Mouse (Mus musculus) brown adipose tissue, adult 24 weeks (tissue): Measurements from ENCODE around the gene Ahnak2. TPM values are rescaled to one million over a fixed set of nuclear protein-coding genes. Genes with fewer than 3 reads are reported as not detected.

Experiments
- H3K27ac ChIP-seq: fragments of 200-500 bp; replicated peaks from 2 replicates; pipeline ENCODE4 v1.5.1; 2012; ENCODE audit warnings: low read depth, mild to moderate bottlenecking, low read length
- H3K4me1 ChIP-seq: fragments of 200-500 bp; 2 replicates; pipeline ENCODE4 v1.6.1; 2012; ENCODE audit warnings: low read length, mixed read lengths; ENCODE audit not compliant: control insufficient read depth, insufficient read depth, insufficient read length
- H3K4me3 ChIP-seq: fragments of 200-500 bp; 2 replicates; pipeline ENCODE4 v1.5.1; 2012; ENCODE audit warnings: low read depth, mild to moderate bottlenecking, low read length, moderate library complexity; ENCODE audit not compliant: insufficient read depth
- polyA plus RNA-seq: library from polyadenylated mRNA; stranded (reverse); fragments of >200 nt; gene quantifications from 2 replicates; pipeline ENCODE4 v1.2.4, GENCODE M21; 2012; ENCODE audit not compliant: missing spikeins, insufficient read depth, insufficient read length

Ahnak2 gene
- polyA plus RNA-seq, 1 experiment: 2.9 TPM

DNA sequence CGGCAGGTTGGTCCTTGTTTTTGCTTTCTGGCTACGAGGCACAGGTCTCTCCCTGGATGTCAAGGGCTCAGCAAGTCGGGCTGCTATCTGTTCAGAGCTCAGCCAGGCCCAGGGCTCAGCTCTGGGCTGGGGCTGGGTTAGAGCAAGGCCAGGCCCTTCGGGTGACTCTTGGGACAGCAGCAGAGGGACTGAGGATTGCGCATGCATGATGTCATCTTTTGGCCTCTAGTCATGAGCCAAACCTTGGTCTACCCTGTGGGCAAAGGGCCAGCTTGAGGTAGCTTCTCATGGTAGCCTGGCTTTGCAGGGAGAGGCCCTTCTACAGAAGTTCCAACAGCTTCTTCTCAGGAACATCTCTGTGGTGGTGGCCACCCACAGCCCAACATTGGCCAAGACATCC is 38.3 kb downstream of the Ahnak2 start:
- no peaks in the 10 kb centered on the region for H3K4me1 ChIP-seq
- no peak overlapping the region for H3K27ac ChIP-seq
- H3K4me3 ChIP-seq: no peak overlapping the region

DNA sequence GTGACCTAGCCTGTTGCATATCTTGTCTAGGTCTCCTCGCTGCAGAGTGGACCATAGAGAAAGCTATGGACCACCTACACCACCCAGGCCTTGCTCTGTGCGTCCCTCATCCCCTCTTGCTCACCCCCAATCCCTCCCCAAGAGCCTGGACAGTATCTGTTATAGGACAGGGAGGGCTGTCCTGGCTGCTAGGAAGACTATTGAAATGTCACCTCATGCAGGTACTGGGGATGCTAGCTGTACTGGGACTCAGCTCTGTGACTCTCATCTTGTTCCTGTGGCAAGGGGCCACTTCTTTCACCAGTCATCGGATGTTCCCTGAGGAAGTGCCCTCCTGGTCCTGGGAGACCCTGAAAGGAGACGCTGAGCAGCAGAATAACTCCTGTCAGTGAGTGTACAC is 39.3 kb downstream of the Ahnak2 start:
- Histone ChIP-seq H3K4me1 (no peaks in the 10 kb centered on the region), H3K27ac (no peak overlapping the region), H3K4me3 (no peak overlapping the region)

DNA sequence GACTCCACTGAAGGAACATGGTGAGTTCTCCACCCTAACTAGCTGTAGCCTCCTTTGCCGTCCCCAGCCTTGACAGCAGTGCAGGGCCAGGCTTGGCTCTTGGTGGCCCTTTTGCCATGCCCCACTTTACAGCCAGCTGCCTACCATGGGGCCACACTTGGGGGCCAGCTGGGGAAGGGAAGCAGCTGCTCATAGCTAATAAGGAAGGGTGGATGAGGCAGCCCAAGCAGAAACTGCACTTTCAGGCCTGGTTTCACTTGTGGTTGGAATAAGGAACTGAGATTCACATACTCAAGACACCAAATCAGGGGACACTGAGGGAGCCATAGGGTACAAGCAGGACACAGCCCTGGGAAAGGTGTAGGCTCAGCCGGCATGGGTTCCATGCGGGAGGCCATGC is 40.4 kb downstream of the Ahnak2 start:
- Histone ChIP-seq H3K4me3 (peak overlapping the region; percentile 43), H3K4me1 (no peaks in the 10 kb centered on the region), H3K27ac (peak overlapping the region; percentile 89)

DNA sequence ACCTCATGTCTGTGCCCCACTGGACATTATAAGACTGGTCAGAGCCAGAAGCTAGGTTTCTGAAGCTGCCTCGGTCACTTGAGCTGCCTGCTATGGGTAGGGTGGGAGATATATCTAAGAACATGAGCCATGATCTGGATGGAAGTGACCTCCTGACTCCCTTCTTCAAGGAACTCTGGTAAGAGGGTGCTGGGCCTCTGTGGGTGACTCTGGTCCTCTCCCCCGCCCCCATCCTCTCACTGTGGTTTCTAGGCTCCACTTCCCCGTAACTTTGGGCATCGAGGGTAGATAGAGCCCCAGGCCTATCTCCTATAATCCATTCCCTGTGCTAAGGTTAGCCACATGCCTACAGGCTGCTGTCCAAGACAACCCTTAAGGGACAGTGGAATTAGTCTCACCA is 41.0 kb downstream of the Ahnak2 start:
- H3K4me3 ChIP-seq: peak overlapping the region; percentile 39
- H3K27ac ChIP-seq: peak overlapping the region; percentile 89

DNA sequence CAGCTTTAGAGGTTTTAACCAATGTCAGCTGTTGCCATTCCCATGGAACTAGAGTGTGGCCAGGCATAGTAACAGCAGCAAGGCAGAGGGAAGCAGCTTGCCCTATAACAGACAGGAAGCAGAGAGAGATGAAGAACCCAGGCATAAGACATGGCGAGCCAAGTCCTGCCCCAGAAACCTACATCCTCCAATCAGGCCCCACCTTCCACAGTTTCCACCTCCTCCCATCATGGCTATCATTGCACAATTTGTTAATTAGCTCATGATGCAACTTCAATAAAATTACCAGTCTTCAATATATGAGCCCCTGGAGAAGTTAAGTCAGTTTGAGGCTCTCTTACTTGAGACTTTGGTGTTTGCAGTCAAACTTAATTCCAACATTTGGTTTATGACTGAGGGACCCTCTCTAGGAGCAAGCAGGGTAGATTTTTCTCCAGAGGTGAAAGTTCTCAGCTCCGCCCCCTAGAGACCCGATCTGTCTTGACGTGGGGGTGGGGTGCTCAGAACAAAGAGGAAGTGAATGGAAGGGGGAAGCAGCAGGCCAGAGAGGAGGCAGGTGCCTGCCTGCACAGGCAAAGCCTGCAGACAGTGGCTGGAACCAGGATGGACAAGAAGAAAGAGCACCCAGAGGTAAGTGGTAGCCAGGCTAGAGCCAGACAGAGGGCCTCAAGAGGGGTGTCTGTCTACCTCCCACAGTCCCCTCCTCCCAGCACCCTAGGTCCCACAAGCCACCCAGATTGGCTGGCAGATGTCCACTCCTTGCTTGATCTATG is 42.1 kb downstream of the Ahnak2 start, which contains the start of gene Pld4:
Gene Pld4, plus strand, starts transcription at position 502 of the 773 bp plus-strand sequence.
- peak within 1 kb of the TSS; percentile 39 for H3K4me3 ChIP-seq
- H3K27ac ChIP-seq: peak within 1 kb of the TSS; percentile 89

More for the DNA sequence above, 41.0 kb downstream of the Ahnak2 start:
- no peaks in the 10 kb centered on the region for H3K4me1 ChIP-seq

DNA sequence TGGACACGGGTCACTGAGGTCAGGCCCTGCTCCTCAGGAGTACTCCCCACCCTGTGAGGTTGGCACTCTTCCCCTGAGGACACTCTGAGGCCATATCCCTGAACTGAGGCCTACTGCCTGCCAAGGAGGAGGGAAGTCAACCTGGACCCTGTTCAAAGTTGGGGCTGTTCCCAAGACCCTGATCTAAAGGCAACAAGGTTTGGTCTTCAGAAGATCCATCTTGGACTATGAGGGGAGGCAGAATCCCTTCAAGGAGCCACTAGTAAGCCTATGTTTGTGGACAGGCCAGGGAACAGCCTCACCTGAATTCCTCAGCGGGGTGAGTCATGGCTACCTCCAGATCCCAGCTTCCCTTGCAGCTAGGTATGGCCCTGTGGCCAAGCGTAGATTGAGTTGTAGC is 43.0 kb downstream of the Ahnak2 start:
- no peak overlapping the region for H3K4me3 ChIP-seq
- H3K4me1 ChIP-seq: no peaks in the 10 kb centered on the region
- H3K27ac ChIP-seq: no peak overlapping the region

More for the DNA sequence above, 42.1 kb downstream of the Ahnak2 start, which contains the start of gene Pld4:
- H3K4me1 ChIP-seq: no peaks in the 10 kb centered on the region

DNA sequence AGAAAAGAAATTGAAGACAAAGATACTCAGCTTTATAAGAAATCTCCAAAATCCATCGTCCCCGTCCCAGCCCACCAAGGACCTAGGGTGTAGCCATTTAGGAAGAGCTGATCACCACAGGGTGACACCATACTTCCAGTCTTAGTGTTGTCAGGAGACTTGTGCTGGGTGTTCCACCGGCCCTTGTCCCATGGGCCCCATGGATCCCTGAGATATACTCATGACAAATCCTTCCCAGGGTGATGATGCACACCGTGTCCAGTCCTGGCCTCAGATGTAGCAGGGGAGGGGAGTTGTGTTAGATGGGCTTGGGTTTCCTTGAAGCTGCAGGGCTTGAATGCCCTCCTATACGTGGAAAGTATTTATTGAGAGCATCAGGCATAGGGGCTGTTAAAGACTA is 44.6 kb downstream of the Ahnak2 start:
- Histone ChIP-seq H3K27ac (no peak overlapping the region), H3K4me3 (no peak overlapping the region), H3K4me1 (no peaks in the 10 kb centered on the region)

DNA sequence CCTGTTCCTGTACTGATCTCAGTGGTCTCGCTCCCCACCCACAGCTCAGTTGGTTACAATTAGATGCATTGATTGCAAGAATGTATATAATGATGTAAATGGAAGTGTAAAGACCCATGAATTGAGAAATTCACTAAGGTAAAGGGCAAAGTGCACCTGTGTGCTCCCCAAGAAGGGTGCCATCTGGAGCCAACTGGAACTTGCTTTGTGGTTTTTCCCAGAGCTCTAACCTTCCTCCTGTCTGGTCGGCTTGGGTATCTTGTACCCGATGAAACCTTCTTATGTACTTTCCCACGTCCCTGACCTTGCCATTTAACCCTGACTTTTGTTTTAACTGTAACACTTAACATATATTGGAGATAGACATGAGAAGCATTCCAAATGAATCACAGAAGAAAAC is 46.6 kb downstream of the Ahnak2 start:
- H3K27ac ChIP-seq: no peak overlapping the region
- no peaks in the 10 kb centered on the region for H3K4me1 ChIP-seq
- no peak overlapping the region for H3K4me3 ChIP-seq

DNA sequence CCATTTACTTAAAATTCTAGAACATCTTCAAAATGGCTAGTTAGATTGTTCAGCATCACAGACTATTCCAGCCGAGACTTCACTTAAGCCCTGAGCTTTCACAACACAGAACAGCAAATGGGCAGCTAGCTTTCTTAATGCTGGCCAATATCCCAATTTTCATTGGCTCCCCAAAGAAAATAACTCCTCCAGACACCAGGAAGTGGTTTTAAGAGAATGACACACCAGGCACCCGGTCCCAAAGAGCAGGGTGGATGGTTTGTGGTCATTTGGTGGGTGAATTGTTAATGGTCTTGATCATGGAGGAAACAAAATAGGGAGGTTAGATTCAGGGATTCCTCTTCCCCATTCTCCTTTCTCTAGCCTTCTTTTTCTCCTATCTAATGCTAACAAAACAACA is 50.1 kb downstream of the Ahnak2 start:
- H3K4me1 ChIP-seq: no peaks in the 10 kb centered on the region
- H3K4me3 ChIP-seq: no peak overlapping the region
- H3K27ac ChIP-seq: no peak overlapping the region

DNA sequence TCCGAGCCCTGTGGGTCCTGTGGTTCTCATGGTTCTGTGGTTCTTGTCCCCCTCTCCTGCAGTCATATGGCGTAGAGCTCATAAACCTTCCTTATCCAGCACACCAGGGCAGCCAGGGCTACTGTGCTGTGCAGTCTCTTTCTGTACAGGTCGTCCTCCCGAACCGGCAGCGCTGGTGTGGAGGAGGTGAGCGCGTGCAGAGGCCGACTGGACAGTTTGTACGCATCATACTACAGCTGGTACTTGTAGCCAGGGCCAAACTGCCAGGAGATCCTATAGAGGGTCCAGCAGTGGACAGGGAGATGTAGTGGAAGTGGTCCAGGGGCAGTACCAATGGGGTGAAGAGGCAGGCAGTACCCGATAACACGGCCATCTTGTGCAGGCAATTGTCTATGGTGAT is 51.5 kb downstream of the Ahnak2 start:
- no peak overlapping the region for H3K27ac ChIP-seq

DNA sequence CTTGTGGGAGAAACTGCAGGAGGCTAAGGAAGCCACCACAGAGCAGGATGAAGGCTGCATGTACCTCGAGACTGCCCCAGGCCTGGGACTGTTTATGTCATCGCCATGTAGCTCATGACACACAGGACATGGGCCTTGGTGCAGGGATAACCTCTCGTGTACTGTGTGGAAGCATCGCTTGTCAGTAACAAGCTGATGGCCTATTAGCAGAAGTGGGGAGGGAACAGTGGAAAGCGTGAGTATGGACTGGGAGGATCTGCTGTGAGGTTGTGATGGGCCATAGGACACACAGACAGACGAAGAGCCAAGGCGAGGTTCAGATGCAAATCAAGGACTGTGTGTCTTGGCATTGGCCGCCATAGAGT is 54.9 kb downstream of the Ahnak2 start:
- Histone ChIP-seq H3K27ac (no peak overlapping the region), H3K4me1 (peaks cover under 1% of the 10 kb centered on the region; the same call in 1 of the 2 replicates), H3K4me3 (no peak overlapping the region)

More for the DNA sequence above, 51.5 kb downstream of the Ahnak2 start:
- Histone ChIP-seq H3K4me1 (no peaks in the 10 kb centered on the region), H3K4me3 (no peak overlapping the region)

DNA sequence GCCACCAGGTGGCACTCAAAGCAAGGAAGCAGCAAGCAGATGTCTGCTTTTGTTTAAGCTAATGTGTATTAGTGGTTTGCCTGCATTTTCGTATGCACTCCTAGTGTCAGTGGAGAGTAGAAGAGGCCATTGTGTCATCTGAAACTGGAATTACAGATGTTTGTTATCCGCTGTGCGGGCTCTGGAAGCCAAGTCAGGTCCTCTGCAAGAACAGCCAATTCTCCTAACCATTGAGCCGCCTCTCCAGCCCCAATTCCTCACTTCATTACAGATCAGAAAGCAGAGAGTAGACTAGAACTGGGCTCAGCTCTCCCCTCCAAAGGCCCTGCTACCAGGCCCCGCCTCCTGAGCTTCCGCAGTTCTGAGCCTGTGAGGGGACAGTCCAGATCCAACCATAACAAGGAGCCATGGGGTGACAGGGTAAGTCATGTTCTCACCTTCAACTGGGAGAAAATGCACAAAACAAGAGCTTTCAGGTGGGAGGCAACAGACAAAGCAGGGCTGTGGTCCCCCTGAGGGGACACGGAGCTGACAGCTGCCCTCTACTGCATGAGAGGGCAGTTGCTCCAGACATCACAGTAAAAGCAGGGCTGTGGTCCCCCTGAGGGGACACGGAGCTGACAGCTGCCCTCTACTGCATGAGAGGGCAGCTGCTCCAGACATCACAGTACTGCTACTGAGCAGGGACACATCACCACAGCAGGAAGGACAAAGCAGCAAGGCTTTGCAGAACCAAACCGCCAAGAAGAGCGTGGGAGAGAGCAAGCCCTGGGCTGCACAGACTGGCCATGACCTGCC is 55.5 kb downstream of the Ahnak2 start:
- Histone ChIP-seq H3K4me3 (no peak overlapping the region), H3K4me1 (peaks cover 5% of the 10 kb centered on the region), H3K27ac (no peak overlapping the region)

DNA sequence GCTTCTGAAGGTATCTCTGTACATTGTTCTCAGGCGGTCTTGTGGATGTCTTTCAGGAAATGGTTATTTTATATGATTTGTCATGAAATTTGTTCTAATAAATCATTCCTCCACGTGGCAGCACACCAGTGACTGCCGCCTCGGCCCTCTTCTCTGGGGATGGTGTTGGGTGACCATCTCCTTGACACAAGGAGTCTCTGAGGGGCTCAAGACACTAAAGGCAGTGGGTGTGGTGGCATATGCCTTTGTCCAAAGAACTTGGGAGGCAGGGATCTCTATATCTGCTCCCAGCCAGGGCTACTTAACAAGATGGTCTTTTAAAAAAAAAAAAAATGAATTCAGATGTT is 56.0 kb downstream of the Ahnak2 start:
- Histone ChIP-seq H3K27ac (no peak overlapping the region), H3K4me1 (peaks cover 5% of the 10 kb centered on the region), H3K4me3 (no peak overlapping the region)

DNA sequence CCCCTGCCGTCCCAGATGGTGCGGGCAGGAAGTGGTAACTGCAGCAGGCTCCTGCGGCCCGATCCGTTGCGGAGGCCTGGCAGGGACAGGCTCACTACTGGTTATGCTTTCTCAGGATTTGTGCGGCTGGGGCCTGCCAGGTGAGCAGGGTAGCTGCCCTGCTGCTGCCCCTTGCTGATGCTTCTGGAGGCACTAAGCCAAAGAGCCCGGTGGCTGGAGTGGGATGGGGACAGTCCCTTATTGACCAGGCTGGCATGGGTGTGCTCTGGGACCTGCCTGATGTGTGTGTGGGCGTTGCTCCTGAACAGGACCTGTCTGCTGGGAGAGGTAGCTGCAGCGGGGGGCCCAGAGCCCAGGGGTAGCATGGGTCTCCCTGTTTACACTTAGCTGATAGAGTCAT is 56.7 kb downstream of the Ahnak2 start:
- Histone ChIP-seq H3K27ac (no peak overlapping the region), H3K4me3 (no peak overlapping the region), H3K4me1 (peaks cover 5% of the 10 kb centered on the region)

DNA sequence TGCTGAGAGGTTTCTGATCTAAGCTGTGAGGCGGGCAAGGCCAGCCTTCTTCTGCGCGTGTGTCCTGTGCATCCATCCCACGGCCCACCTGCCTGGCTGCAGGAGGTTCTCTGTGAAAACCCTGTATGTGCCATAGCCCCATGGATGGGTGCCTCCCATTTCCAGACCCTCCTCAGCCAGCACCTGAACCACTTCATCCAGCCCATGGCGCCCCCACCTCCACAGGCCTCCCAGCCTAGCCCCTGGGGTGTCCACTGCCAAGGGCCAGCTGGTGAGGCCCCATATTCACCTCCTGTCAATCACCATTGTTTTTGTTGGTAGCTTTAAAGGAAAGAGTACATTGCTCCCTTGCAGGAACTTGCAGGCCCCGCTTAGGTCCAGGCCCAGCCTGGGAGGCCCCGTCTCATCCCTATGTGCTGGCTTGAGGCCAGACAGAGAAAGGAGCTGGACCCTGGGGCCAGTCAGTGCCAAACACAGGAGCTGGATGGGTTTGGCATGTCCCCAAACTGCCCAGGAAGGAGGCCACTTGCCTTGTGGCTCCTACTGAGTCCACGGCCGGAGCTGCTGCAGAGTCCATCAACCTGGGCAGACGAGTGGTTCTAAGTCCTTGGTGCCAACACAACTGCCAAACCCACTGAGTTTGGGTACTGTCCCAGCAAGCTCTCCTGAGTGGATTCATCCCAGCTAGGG is 57.4 kb downstream of the Ahnak2 start:
- peaks cover 5% of the 10 kb centered on the region for H3K4me1 ChIP-seq
- H3K27ac ChIP-seq: no peak overlapping the region
- H3K4me3 ChIP-seq: no peak overlapping the region
